Mouse (Mus musculus): ENCODE data around the gene Cbs.

DNA sequence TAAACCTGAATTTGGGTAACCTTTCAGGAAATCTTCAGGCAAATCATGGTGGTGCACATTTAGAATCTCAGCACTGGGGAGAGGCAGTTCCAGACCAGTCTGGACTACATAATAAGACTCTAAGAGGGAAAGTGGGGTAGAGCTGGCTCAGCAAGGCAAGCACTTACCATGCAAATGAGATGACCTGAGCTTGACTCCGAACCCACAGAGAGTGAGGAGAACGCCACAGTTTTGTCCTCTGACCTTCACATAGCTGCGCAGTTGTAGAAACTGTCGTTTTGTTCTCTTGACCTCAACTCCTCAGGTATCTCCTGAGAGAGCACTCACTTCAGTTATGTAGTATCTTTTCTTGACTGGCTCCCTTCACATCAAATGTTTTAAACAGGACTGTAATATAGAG is 48.3 kb downstream of the Cbs start:
- TF ChIP-seq CTCF (IDR thresholded peaks at IDR 0.05; ENCODE audit: low read depth, low read length), result no peak
- no peak for TF ChIP-seq POLR2AphosphoS5 (IDR thresholded peaks at IDR 0.05; ENCODE audit: insufficient replicate concordance, low read depth, low read length)
